Mouse (Mus musculus): Measurements from ENCODE around the gene Fastkd2. TPM values are rescaled to one million over a fixed set of nuclear protein-coding genes. Genes with fewer than 3 reads are reported as not detected.

Gene Fastkd2
- polyA plus RNA-seq (2012; rRNA removed), result 10.5 and 12.0 TPM in 2 replicates

GRCm38 (mm10) chr1:63730240-63730771, at the start of gene Fastkd2, which contains the start of gene Mdh1b:
Fastkd2 (plus strand) TSS chr1:63730614.
Mdh1b (minus strand) TSS chr1:63730318.

GRCm38 (mm10) chr1:63686827-63687226, 43.6 kb upstream of the Fastkd2 start, which contains the start of gene Dytn:
Dytn (minus strand) TSS chr1:63686927.

GRCm38 (mm10) chr1:63769167-63769566, 38.8 kb downstream of the Fastkd2 start, which contains the start of gene 4933402D24Rik:
4933402D24Rik (minus strand) TSS chr1:63769267.

Other genes starting within 250 kb of the Fastkd2 start
- not detected in 2 replicates for gene Gm39653, start 114.6 kb upstream of the Fastkd2 start, polyA plus RNA-seq (2012; rRNA removed)
- gene Dytn, start 43.7 kb upstream of the Fastkd2 start, polyA plus RNA-seq (2012; rRNA removed), result not detected in 2 replicates
- 0.02 TPM in 1 of 2 replicates, not detected in the other for gene Mdh1b, start 296 bp upstream of the Fastkd2 start, polyA plus RNA-seq (2012; rRNA removed)
- not detected in 2 replicates for gene 4933402D24Rik, start 38.7 kb downstream of the Fastkd2 start, polyA plus RNA-seq (2012; rRNA removed)

Measured in liver, embryonic 14 days (tissue).